Mouse (Mus musculus) erythroblast, embryonic 14.5 days (primary cell): ENCODE data around the gene Mid1. TPM values are rescaled to one million over a fixed set of nuclear protein-coding genes. Genes with fewer than 3 reads are reported as not detected.
"Not testable (repeated sequence)": the region's sequence is repeated elsewhere in the genome, so short reads cannot be mapped to it uniquely, and the experiment has no call there.

Experiments
- H3K27me3 ChIP-seq: 2 replicates; pipeline ENCODE4 v1.6.1; 2012; ENCODE audit warnings: inconsistent platforms; ENCODE audit not compliant: control insufficient read depth
- H3K36me3 ChIP-seq: 2 replicates; pipeline ENCODE4 v1.6.1; 2012; ENCODE audit warnings: mild to moderate bottlenecking, inconsistent platforms; ENCODE audit not compliant: control insufficient read depth
- H3K4me1 ChIP-seq: 2 replicates; pipeline ENCODE4 v1.6.1; 2012; ENCODE audit warnings: inconsistent platforms; ENCODE audit not compliant: control insufficient read depth
- H3K4me3 ChIP-seq: replicated peaks from 2 replicates; pipeline ENCODE3; 2012; ENCODE audit warnings: moderate library complexity, mild to moderate bottlenecking, inconsistent platforms
- H3K9me3 ChIP-seq: 2 replicates; pipeline ENCODE4 v1.6.1; 2012; ENCODE audit warnings: low read length, inconsistent platforms, mixed read lengths; ENCODE audit not compliant: control insufficient read depth
- TAL1 ChIP-seq: IDR thresholded peaks from 3 replicates; pipeline ENCODE4 v1.6.1; 2012; ENCODE audit warnings: low read length, inconsistent platforms, mixed read lengths
- polyA plus RNA-seq: library from polyadenylated mRNA; stranded (reverse); fragments of >175 nt; gene quantifications from 2 replicates; pipeline ENCODE4 v1.2.3, GENCODE M21; 2012

The Mid1 gene
- polyA plus RNA-seq, 1 experiment: 2.8 TPM

DNA sequence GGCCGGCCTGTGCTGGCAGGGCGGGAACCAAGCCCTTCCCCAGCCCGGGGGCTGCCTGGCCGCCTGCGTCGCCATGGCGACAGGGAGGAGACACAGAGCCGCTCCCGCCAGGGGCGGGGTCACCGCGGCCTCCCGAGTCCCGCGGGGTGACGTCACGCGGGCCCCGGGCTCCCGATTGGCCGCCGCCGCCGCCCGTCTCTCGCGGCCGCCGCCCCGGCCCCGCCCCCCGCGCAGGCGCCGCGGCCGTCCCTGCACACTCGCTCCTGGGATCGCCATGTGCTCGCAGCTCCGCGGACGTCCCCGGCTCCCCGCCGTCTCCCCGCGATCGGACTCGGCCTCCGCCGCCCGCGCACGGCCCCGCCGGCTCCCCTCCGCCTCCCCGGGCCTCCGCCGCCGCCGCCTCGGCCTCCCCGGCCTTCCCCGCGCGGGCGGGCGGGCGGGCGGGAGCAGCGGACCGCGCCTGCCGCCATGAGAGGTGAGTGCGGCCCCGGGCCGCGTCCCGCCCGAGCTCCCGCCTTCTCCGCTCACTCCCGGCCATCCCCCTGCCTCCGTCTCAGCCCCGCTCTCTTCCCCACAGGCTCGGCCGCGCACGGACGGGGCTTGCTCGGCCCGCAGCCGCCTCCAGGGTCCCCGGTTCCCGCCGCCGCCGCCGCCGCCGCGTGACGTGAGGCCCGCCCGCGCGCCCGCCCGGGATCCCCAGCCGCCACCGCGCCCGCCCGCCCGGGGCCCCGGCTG lies 324.2 kb downstream of the Mid1 start, which contains the start of gene Gm21887:
Gene Gm21887 (plus strand): TSS at position 644 of the 735 bp plus-strand sequence.
- peaks cover 60% of the 10 kb centered on the region for H3K9me3 ChIP-seq
- H3K27me3 ChIP-seq: peaks cover 15% of the 10 kb centered on the region
- H3K36me3 ChIP-seq: peaks cover 17% of the 10 kb centered on the region
- H3K4me3 ChIP-seq: peak within 1 kb of the TSS; percentile 61
- H3K4me1 ChIP-seq: not testable (repeated sequence)

- peaks cover 58% of the 10 kb centered on the region for H3K9me3 ChIP-seq
- H3K4me1 ChIP-seq: not testable (repeated sequence)
These were observed 324.8 kb downstream of the Mid1 start for GRCm38 (mm10) chrX:170009801-170010221.

DNA sequence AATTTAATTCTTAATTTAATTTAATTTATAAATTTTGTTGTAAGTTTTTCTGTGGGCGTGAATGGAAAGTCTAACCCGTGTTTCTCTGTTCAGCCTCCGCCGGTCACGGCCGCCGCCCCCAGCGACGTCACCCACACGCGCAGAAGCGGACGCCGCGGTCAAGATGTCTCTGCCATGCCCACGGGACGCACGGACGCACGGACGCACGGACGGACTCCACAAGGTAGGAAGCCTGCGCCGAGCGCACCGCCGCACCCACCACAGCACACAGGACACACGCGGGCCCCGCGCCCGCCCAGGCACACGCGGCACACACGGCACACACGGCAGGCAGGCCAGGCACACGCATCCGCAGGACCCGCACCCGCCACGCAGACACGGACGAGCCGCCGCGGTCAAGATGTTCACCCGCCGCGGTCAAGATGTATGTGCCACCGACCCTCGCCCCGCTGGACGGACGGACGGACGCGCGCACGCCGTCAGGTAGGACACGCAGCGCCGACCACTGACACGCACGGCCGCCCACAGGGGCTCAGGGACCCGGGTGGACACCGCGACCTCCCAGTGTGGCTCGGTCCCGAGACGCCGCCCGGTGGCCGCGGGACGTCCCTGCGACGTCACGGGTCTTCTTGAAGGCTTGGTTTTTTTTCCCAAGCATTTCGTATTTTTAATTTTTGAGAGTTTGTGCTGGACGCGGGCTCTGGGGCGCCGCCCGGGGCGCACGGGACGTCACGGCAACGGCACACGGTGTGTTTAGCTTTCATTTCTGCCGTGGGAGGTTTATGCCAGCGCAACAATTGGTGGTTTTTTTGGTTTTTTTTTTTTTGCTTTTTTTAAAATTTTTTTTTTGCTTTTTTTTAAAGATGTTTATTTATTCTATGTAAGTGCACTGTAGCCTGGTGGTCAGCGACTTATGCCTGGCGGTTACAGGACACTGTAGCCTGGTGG lies 325.9 kb downstream of the Mid1 start:
- Histone ChIP-seq H3K27me3 (peaks cover 15% of the 10 kb centered on the region), H3K4me3 (peak overlapping the region; percentile 61), H3K9me3 (peaks cover 51% of the 10 kb centered on the region), H3K36me3 (peaks cover 18% of the 10 kb centered on the region)
- not testable (repeated sequence) for H3K4me1 ChIP-seq

More at GRCm38 (mm10) chrX:170009801-170010221, 324.8 kb downstream of the Mid1 start:
- Histone ChIP-seq H3K4me3 (peak overlapping the region; percentile 61), H3K27me3 (peaks cover 15% of the 10 kb centered on the region), H3K36me3 (peaks cover 18% of the 10 kb centered on the region)

GRCm38 (mm10) chrX:170011529-170011879 lies 326.5 kb downstream of the Mid1 start:
- Histone ChIP-seq H3K4me3 (peak overlapping the region; percentile 61), H3K9me3 (peaks cover 52% of the 10 kb centered on the region), H3K36me3 (peaks cover 21% of the 10 kb centered on the region), H3K27me3 (peaks cover 15% of the 10 kb centered on the region)
- not testable (repeated sequence) for H3K4me1 ChIP-seq

- H3K4me1 ChIP-seq: peaks cover 14% of the 10 kb centered on the region
- not testable (repeated sequence) for H3K27me3 ChIP-seq, H3K4me3 ChIP-seq
- H3K36me3 ChIP-seq: peaks cover 33% of the 10 kb centered on the region
- H3K9me3 ChIP-seq: peaks cover 45% of the 10 kb centered on the region
These were observed 328.4 kb downstream of the Mid1 start for GRCm38 (mm10) chrX:170013421-170013820.

DNA sequence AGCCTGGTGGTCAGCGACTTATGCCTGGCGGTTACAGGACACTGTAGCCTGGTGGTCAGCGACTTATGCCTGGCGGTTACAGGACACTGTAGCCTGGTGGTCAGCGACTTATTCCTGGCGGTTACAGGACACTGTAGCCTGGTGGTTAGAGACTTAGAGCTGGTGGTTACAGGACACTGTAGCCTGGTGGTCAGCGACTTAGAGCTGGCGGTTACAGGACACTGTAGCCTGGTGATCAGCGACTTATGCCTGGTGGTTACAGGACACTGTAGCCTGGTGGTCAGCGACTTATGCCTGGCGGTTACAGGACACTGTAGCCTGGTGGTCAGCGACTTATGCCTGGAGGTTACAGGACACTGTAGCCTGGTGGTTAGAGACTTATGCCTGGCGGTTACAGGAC lies 329.0 kb downstream of the Mid1 start:
- Histone ChIP-seq H3K27me3 (peaks cover 15% of the 10 kb centered on the region; the same call in 1 of the 2 replicates), H3K4me1 (peaks cover 15% of the 10 kb centered on the region), H3K36me3 (peaks cover 40% of the 10 kb centered on the region), H3K9me3 (peaks cover 45% of the 10 kb centered on the region)
- not testable (repeated sequence) for H3K4me3 ChIP-seq

DNA sequence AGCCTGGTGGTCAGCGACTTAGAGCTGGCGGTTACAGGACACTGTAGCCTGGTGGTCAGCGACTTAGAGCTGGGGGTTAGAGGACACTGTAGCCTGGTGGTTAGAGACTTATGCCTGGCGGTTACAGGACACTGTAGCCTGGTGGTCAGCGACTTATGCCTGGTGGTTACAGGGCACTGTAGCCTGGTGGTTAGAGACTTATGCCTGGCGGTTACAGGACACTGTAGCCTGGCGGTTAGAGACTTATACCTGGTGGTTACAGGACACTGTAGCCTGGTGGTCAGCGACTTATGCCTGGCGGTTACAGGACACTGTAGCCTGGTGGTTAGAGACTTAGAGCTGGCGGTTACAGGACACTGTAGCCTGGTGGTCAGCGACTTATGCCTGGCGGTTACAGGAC lies 330.9 kb downstream of the Mid1 start:
- Histone ChIP-seq H3K36me3 (peaks cover 51% of the 10 kb centered on the region), H3K9me3 (peaks cover 45% of the 10 kb centered on the region), H3K4me1 (peaks cover 14% of the 10 kb centered on the region)
- H3K4me3 ChIP-seq, H3K27me3 ChIP-seq: not testable (repeated sequence)

DNA sequence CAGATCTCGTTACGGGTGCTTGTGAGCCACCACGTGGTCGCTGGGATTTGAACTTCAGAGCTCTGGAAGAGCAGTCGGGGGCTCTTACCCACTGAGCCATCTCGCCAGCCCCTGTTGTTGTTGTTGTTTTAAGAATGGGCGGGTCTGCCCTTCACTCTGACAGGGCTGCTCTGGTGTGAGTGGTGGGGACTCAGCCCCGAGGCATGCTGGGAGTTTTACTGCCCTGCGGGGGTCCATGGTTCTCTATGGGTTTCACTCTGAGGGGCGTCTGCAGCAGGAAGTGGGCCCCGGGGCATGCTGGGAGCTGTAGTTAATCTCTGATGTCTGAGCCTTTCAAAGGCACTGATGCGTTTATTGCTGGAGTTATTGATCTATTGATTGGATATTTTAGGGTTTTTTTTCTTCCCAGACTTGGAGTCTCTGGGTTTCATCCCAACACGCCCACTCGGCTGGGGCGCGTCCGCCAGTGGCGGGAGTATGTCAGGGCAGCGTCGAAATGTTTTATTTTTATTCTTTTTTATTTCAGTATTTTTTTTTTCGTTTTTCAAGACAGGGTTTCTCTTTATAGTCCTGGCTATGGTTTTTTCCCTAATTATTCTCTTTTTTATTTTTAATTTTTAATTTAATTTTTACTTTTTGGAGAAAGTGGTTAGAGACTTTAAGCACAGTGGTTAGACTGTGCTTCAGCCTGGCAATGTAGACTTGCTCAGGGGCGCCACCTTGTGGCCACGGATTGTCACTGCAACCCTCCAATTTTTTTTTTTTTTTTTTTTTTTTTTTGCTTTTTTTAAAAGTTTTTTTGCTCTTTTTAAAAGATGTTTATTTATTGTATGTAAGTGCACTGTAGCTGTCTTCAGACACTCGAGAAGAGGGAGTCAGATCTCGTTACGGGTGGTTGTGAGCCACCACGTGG lies 332.6 kb downstream of the Mid1 start:
- H3K36me3 ChIP-seq: peaks cover 57% of the 10 kb centered on the region
- H3K4me3 ChIP-seq, H3K27me3 ChIP-seq: not testable (repeated sequence)
- peaks cover 47% of the 10 kb centered on the region for H3K9me3 ChIP-seq
- H3K4me1 ChIP-seq: peaks cover 11% of the 10 kb centered on the region

- Histone ChIP-seq H3K4me1 (peaks cover 11% of the 10 kb centered on the region), H3K9me3 (peaks cover 46% of the 10 kb centered on the region), H3K4me3 (peak overlapping the region; percentile 7), H3K36me3 (peaks cover 56% of the 10 kb centered on the region)
- TF ChIP-seq TAL1: 0 out of 3 replicates have a peak, but pooled peaks have one; percentile 7
- H3K27me3 ChIP-seq: not testable (repeated sequence)
These were observed 333.7 kb downstream of the Mid1 start for GRCm38 (mm10) chrX:170018571-170019218.
